Mouse (Mus musculus) bone marrow, adult 2 months (tissue): Measurements from ENCODE around the gene Timp4.

Experiments used
- CTCF ChIP-seq: fragments of 200-500 bp; IDR thresholded peaks from 2 replicates; pipeline ENCODE4 v1.5.1; 2011; ENCODE audit warnings: low read length, control low read depth; ENCODE audit not compliant: control insufficient read depth, insufficient read depth
- POLR2A ChIP-seq: fragments of 200-500 bp; IDR thresholded peaks from 2 replicates; pipeline ENCODE4 v1.6.1; 2011; ENCODE audit warnings: low read depth, mild to moderate bottlenecking, control low read depth, low read length, borderline replicate concordance; ENCODE audit not compliant: control insufficient read depth

- TF ChIP-seq POLR2A (no peak), CTCF (no peak)
Measured at GRCm38 (mm10) chr6:115279639-115280038, 27.6 kb upstream of the Timp4 start.
